Mouse (Mus musculus) bone marrow, adult 2 months (tissue): ENCODE measurements around the gene Cdc42bpa. TPM values are rescaled to one million over a fixed set of nuclear protein-coding genes. Genes with fewer than 3 reads are reported as not detected.

ENCODE experiments used
- H3K27ac ChIP-seq: fragments of 200-500 bp; 2 replicates; pipeline ENCODE4 v1.5.1; 2012; ENCODE audit warnings: low read depth, mild to moderate bottlenecking, control low read depth, inconsistent platforms, low read length; ENCODE audit not compliant: control insufficient read depth, poor library complexity, insufficient read depth
- H3K4me1 ChIP-seq: fragments of 200-500 bp; 2 replicates; pipeline ENCODE4 v1.6.1; 2011; ENCODE audit warnings: low read length; ENCODE audit not compliant: control insufficient read depth, insufficient read depth
- H3K4me3 ChIP-seq: fragments of 200-500 bp; replicated peaks from 2 replicates; pipeline ENCODE3; 2011; ENCODE audit warnings: mild to moderate bottlenecking, low read depth, low read length, control low read depth; ENCODE audit not compliant: control insufficient read depth
- CTCF ChIP-seq: fragments of 200-500 bp; IDR thresholded peaks from 2 replicates; pipeline ENCODE4 v1.5.1; 2011; ENCODE audit warnings: low read length, control low read depth; ENCODE audit not compliant: control insufficient read depth, insufficient read depth
- POLR2A ChIP-seq: fragments of 200-500 bp; IDR thresholded peaks from 2 replicates; pipeline ENCODE4 v1.6.1; 2011; ENCODE audit warnings: low read depth, mild to moderate bottlenecking, control low read depth, low read length, borderline replicate concordance; ENCODE audit not compliant: control insufficient read depth
- WGBS: fragments of 180-500 bp; shearing (Covaris S2); methylation state at CpG from one replicate; pipeline ENCODE4 v1.1.7; 2018; 5-methylcytosine and 5-hydroxymethylcytosine counted together
- polyA plus RNA-seq: library from polyadenylated mRNA; stranded (reverse); fragments of >200 nt; gene quantifications from 2 replicates; pipeline ENCODE4 v1.2.4, GENCODE M21; 2011; ENCODE audit warnings: low replicate concordance; ENCODE audit not compliant: missing spikeins, insufficient read depth, insufficient read length

Cdc42bpa gene
- polyA plus RNA-seq, 1 experiment, result 8.7 TPM

- 77% methylated on average over 8 of the region's 8 CpGs for WGBS
- peaks cover 9% of the 10 kb centered on the region for H3K4me1 ChIP-seq
- H3K4me3 ChIP-seq, result no peak overlapping the region
- no peak overlapping the region for H3K27ac ChIP-seq
- TF ChIP-seq CTCF (no peak), POLR2A (no peak)
These were observed 230.8 kb downstream of the Cdc42bpa start for GRCm38 (mm10) chr1:180191112-180191511.

- WGBS, result 39% methylated on average over 7 of the region's 7 CpGs
- TF ChIP-seq CTCF, result no peak
- no peak for TF ChIP-seq POLR2A
- H3K4me1 ChIP-seq, result peaks cover 9% of the 10 kb centered on the region
- H3K4me3 ChIP-seq, result no peak overlapping the region
- no peak overlapping the region for H3K27ac ChIP-seq
These were observed 231.5 kb downstream of the Cdc42bpa start for GRCm38 (mm10) chr1:180191651-180192220.

GRCm38 (mm10) chr1:180192866-180193265 lies 232.6 kb downstream of the Cdc42bpa start:
- no peak for TF ChIP-seq POLR2A
- TF ChIP-seq CTCF, result no peak
- Histone ChIP-seq H3K27ac (no peak overlapping the region), H3K4me1 (peaks cover 9% of the 10 kb centered on the region), H3K4me3 (no peak overlapping the region)
- 7% methylated on average over 4 of the region's 4 CpGs for WGBS

- Histone ChIP-seq H3K4me3 (no peak overlapping the region), H3K27ac (no peak overlapping the region), H3K4me1 (peaks cover 9% of the 10 kb centered on the region)
- TF ChIP-seq POLR2A (no peak), CTCF (no peak)
- 68% methylated on average over 8 of the region's 8 CpGs for WGBS
These were observed 233.2 kb downstream of the Cdc42bpa start for GRCm38 (mm10) chr1:180193391-180193935.

GRCm38 (mm10) chr1:180194048-180194447 lies 233.8 kb downstream of the Cdc42bpa start:
- H3K4me1 ChIP-seq, result peaks cover 9% of the 10 kb centered on the region
- H3K4me3 ChIP-seq, result no peak overlapping the region
- TF ChIP-seq CTCF, result no peak
- TF ChIP-seq POLR2A, result no peak
- WGBS, result 87% methylated on average over 9 of the region's 9 CpGs
- no peak overlapping the region for H3K27ac ChIP-seq

- peaks cover 10% of the 10 kb centered on the region for H3K4me1 ChIP-seq
- TF ChIP-seq CTCF, result no peak
- TF ChIP-seq POLR2A, result no peak
- 15% methylated on average over 9 of the region's 9 CpGs for WGBS
- H3K4me3 ChIP-seq, result peak overlapping the region; percentile 78
- H3K27ac ChIP-seq, result peak overlapping the region; percentile 23; the same call in 1 of the 2 replicates
These were observed 234.7 kb downstream of the Cdc42bpa start for GRCm38 (mm10) chr1:180194781-180195471.

- 1% methylated on average over 57 of the region's 57 CpGs for WGBS
- Histone ChIP-seq H3K27ac (peak overlapping the region; percentile 23), H3K4me3 (peak overlapping the region; percentile 78), H3K4me1 (peaks cover 10% of the 10 kb centered on the region)
- TF ChIP-seq POLR2A (peak; percentile 77; the same call in 1 of the 2 replicates), CTCF (0 out of 2 replicates have a peak, but pooled peaks have one; percentile 1)
These were observed 235.6 kb downstream of the Cdc42bpa start for GRCm38 (mm10) chr1:180195703-180196381.

- no peak overlapping the region for H3K27ac ChIP-seq
- TF ChIP-seq POLR2A (no peak), CTCF (no peak)
- no peak overlapping the region for H3K4me3 ChIP-seq
- WGBS, result 89% methylated on average over 9 of the region's 9 CpGs
- peaks cover 6% of the 10 kb centered on the region for H3K4me1 ChIP-seq
These were observed 236.2 kb downstream of the Cdc42bpa start for GRCm38 (mm10) chr1:180196508-180196907.
